Mouse (Mus musculus): ENCODE measurements around the gene Commd7.
A peak's percentile ranks its signal among the peaks of the same experiment; 100 is the strongest.

Commd7 gene

GRCm38 (mm10) chr2:153592056-153593014, 40.2 kb downstream of the Commd7 start:
- DNase-seq (ENCODE audit: low read depth, low spot score): peak; percentile 22

- peak; percentile 86 for DNase-seq (ENCODE audit: low read depth, low spot score)
Observed at GRCm38 (mm10) chr2:153586515-153587174, 45.9 kb downstream of the Commd7 start.

GRCm38 (mm10) chr2:153585981-153586380, 46.6 kb downstream of the Commd7 start:
- no peak for DNase-seq (ENCODE audit: low read depth, low spot score)

- no peak for DNase-seq (ENCODE audit: low read depth, low spot score)
Observed at GRCm38 (mm10) chr2:153584396-153584795, 48.2 kb downstream of the Commd7 start.

GRCm38 (mm10) chr2:153583641-153584049, 48.9 kb downstream of the Commd7 start:
- DNase-seq (ENCODE audit: low read depth, low spot score): no peak

GRCm38 (mm10) chr2:153582876-153583585, 49.5 kb downstream of the Commd7 start:
- DNase-seq (ENCODE audit: low read depth, low spot score): no peak

GRCm38 (mm10) chr2:153581416-153581815, 51.2 kb downstream of the Commd7 start:
- DNase-seq (ENCODE audit: low read depth, low spot score): no peak

GRCm38 (mm10) chr2:153580458-153580985, 52.1 kb downstream of the Commd7 start:
- DNase-seq (ENCODE audit: low read depth, low spot score): no peak

- no peak for DNase-seq (ENCODE audit: low read depth, low spot score)
Observed at GRCm38 (mm10) chr2:153580042-153580441, 52.5 kb downstream of the Commd7 start.

- DNase-seq (ENCODE audit: low read depth, low spot score): no peak
Observed at GRCm38 (mm10) chr2:153577122-153577521, 55.5 kb downstream of the Commd7 start.

GRCm38 (mm10) chr2:153576150-153576549, 56.4 kb downstream of the Commd7 start:
- no peak for DNase-seq (ENCODE audit: low read depth, low spot score)

GRCm38 (mm10) chr2:153575554-153575953, 57.0 kb downstream of the Commd7 start:
- no peak for DNase-seq (ENCODE audit: low read depth, low spot score)

- no peak for DNase-seq (ENCODE audit: low read depth, low spot score)
Observed at GRCm38 (mm10) chr2:153573101-153573500, 59.5 kb downstream of the Commd7 start.

GRCm38 (mm10) chr2:153568541-153568940, 64.0 kb downstream of the Commd7 start:
- no peak for DNase-seq (ENCODE audit: low read depth, low spot score)

- DNase-seq (ENCODE audit: low read depth, low spot score): no peak
Observed at GRCm38 (mm10) chr2:153568013-153568412, 64.6 kb downstream of the Commd7 start.

Measured in brain, adult 2 months (tissue).